Mouse (Mus musculus) heart, postnatal 0 days (tissue): ENCODE measurements around the gene Plaa.

Experiments used
- CTCF ChIP-seq: IDR thresholded peaks from 2 replicates; pipeline ENCODE4 v1.5.1; 2016; ENCODE audit warnings: antibody characterized with exemption, control low read depth, low read depth
- EP300 ChIP-seq: IDR thresholded peaks from 2 replicates; pipeline ENCODE4 v1.6.1; 2016; ENCODE audit warnings: antibody characterized with exemption, low read depth

DNA sequence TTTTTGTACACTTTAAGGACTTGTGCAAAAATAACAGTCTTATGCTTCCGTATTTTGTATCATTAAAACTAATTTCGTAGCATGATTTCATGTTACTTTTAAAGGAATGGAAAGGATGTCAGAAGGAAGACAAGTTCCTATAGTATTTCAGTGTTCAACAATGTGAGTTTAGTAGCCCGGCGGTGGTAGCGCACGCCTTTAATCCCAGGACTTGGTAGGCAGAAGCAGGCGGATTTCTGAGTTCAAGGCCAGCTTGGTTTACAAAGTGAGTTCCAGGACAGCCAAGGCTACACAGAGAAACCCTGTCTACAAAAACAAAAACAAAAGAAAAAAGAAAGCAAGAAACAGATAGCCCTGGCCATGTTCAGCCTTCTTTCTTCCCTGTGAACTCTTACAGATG is 45.9 kb downstream of the Plaa start:
- TF ChIP-seq CTCF (no peak), EP300 (no peak)
